Mouse (Mus musculus) lung, adult 2 months (tissue): ENCODE data around the gene Gimap3.

Source experiments
- CTCF ChIP-seq: fragments of 200-500 bp; IDR thresholded peaks from 2 replicates; pipeline ENCODE4 v1.5.1; 2011; ENCODE audit warnings: mild to moderate bottlenecking, low read length, control low read depth; ENCODE audit not compliant: insufficient read depth
- POLR2A ChIP-seq: fragments of 200-500 bp; IDR thresholded peaks from 2 replicates; pipeline ENCODE4 v1.6.1; 2011; ENCODE audit warnings: low read depth, mild to moderate bottlenecking, control low read depth, low read length, borderline replicate concordance; ENCODE audit errors: extremely low read depth

DNA sequence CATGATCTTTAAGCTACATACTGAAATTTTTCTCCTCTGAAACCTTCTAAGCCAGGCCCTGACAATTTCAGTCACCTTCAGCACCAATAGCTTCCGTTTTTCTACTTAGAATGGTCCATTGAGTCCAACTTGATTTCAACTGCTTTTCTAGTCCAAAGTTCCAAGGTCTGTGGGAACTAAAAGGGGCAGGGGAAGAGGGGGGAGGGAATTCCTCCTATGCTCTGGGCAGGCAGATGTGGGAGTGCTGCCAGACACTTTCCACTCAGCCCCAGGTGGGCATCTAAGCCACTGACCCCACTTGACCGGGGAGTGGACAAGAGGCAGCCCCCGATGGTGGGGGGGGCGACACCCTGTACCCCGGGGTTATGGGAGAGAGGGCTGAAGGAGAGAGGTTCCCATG is 33.7 kb upstream of the Gimap3 start:
- TF ChIP-seq POLR2A, result no peak
- no peak for TF ChIP-seq CTCF
